In the genomic region with DNA sequence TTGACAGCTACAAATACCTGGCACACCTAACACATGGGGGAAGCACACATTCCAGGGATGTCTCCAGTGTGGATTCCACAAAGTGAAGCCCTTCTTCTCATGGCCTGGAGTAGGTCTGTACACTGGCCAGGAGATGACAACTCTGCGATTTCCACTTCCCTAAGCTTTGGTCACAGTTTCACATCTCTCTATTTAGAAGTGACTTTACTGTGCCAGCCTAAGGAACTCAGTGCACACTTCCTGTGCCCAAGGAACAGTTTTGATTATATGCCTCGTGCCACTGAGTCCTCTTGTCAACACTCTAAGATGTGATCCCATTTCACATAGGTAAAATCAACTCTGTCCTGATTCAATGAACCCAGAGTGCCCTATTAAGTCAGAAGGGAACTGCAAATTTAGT, we compare ENCODE assay signal across 15 mouse cellular contexts. TPM values are rescaled to one million over a fixed set of nuclear protein-coding genes. Genes with fewer than 3 reads are reported as not detected.
DNase-seq lines count a peak whose midpoint lies in the region; ATAC-seq and TF ChIP-seq lines count a peak whose summit lies in the region.
"Had no signal": no experiment of that assay in that cellular context is flagged by ENCODE, and none has a peak within 500 bp of the region (broad histone marks: within the 10 kb centered on the region; RNA-seq: fewer than 3 reads in every experiment).

No protein-coding gene starts in this region.

- no peak for TF ChIP-seq CTCF in spleen, adult 2 months (IDR thresholded peaks at IDR 0.05; ENCODE audit: extremely low read depth, insufficient read depth, insufficient read length, insufficient replicate concordance)

- H3K4me2 ChIP-seq in heart, embryonic 14.5 days (ENCODE audit: low read length), result no peak overlapping the region
- H3K4me2 ChIP-seq: embryonic facial prominence, embryonic 12.5 days; hindbrain, embryonic 15.5 days; limb, embryonic 15.5 days had no signal

- H3K9ac ChIP-seq in heart, embryonic 14.5 days (ENCODE audit: low read length), result no peak overlapping the region
- H3K9ac ChIP-seq: embryonic facial prominence, embryonic 12.5 days; hindbrain, embryonic 15.5 days; limb, embryonic 15.5 days had no signal

- peak overlapping the region; percentile 34 to 80 for H3K27ac ChIP-seq in heart, embryonic 14.5 days (replicated peaks in 1 of 2; ENCODE audit: control insufficient read depth in 1 of 2, insufficient read depth in 1 of 2, low read depth in 2 of 2, low read length in 2 of 2)
- peak overlapping the region; percentile 13; the same call in 1 of the 2 replicates for H3K27ac ChIP-seq in spleen, adult 2 months (ENCODE audit: insufficient read depth, low read length)
- H3K27ac ChIP-seq: embryonic facial prominence, embryonic 12.5 days; forebrain, embryonic 10.5 days; hindbrain, embryonic 15.5 days; limb, embryonic 15.5 days; stomach, postnatal 0 days had no signal

- peaks cover 48 to 95% of the 10 kb centered on the region in 2 experiments for H3K4me1 ChIP-seq in heart, embryonic 14.5 days (ENCODE audit: control insufficient read depth in 2 of 2, insufficient read depth in 2 of 2, low read length in 2 of 2)
- H3K4me1 ChIP-seq in spleen, adult 2 months (ENCODE audit: control insufficient read depth, insufficient read depth, insufficient read length), result peaks cover 46% of the 10 kb centered on the region

- ATAC-seq in heart, embryonic 14.5 days (ENCODE audit: insufficient number of reproducible peaks, insufficient read depth, low FRiP score, low read depth), result no peak
- peak; percentile 59 for ATAC-seq in common myeloid progenitor, adult 5-6 weeks (replicated peaks; ENCODE audit: low read depth, poor library complexity, severe bottlenecking)

- no peak for TF ChIP-seq POLR2A in spleen, adult 2 months (IDR thresholded peaks at IDR 0.05; ENCODE audit: low read depth, low read length)

- 43% methylated on average over 2 of the region's 2 CpGs for WGBS in heart, embryonic 14.5 days
- WGBS in spleen, adult 2 months, result 7% methylated on average over 2 of the region's 2 CpGs

- no peaks in the 10 kb centered on the region for H3K9me3 ChIP-seq in heart, embryonic 14.5 days (ENCODE audit: control insufficient read depth, low read length)
- H3K9me3 ChIP-seq: embryonic facial prominence, embryonic 12.5 days; forebrain, embryonic 10.5 days; hindbrain, embryonic 15.5 days; limb, embryonic 15.5 days had no signal

- H3K27me3 ChIP-seq in heart, embryonic 14.5 days (ENCODE audit: control insufficient read depth, insufficient read depth, low read length), result no peaks in the 10 kb centered on the region
- H3K27me3 ChIP-seq in spleen, adult 2 months (ENCODE audit: control insufficient read depth, insufficient read depth, low read length), result no peaks in the 10 kb centered on the region
- H3K27me3 ChIP-seq: embryonic facial prominence, embryonic 12.5 days; hindbrain, embryonic 15.5 days; limb, embryonic 15.5 days had no signal

- H3K36me3 ChIP-seq in heart, embryonic 14.5 days (ENCODE audit: control insufficient read depth, insufficient read depth, low read length), result peaks cover 11% of the 10 kb centered on the region; the same call in 1 of the 2 replicates
- no peaks in the 10 kb centered on the region for H3K36me3 ChIP-seq in spleen, adult 2 months (ENCODE audit: control insufficient read depth, insufficient read depth, low read length)
- H3K36me3 ChIP-seq: embryonic facial prominence, embryonic 12.5 days; hindbrain, embryonic 15.5 days; limb, embryonic 15.5 days had no signal

- H3K4me3 ChIP-seq in heart, embryonic 14.5 days (ENCODE audit: control insufficient read depth in 1 of 2, insufficient read depth in 1 of 2, low read depth in 1 of 2, low read length in 2 of 2), result no peak overlapping the region
- H3K4me3 ChIP-seq in spleen, adult 2 months (ENCODE audit: extremely low read depth, insufficient read depth, insufficient read length), result no peak overlapping the region
- H3K4me3 ChIP-seq: embryonic facial prominence, embryonic 12.5 days; forebrain, embryonic 10.5 days; hindbrain, embryonic 15.5 days; limb, embryonic 15.5 days had no signal

- DNase-seq in heart, postnatal 4 days, result no peak
- no peak for DNase-seq in spleen, adult 2 months (ENCODE audit: low read depth in 1 of 2, low spot score in 2 of 2)
- DNase-seq in spleen, postnatal 14 days (ENCODE audit: low spot score in 2 of 2), result no peak
- DNase-seq in naive thymus-derived CD4-positive, alpha-beta T cell, adult 2 months (ENCODE audit: low read depth), result peak; percentile 43
- no peak for DNase-seq in cerebellum, adult 9-10 months
- DNase-seq: cerebellum, postnatal 14 days; kidney, adult 2 months; kidney, postnatal 4 days had no signal

RNA-seq across cellular contexts. Expression of a gene that starts 13.4 kb away (rescaled TPM):
- polyA plus RNA-seq in heart, embryonic 14.5 days (2014; fragmentation: Nextera tagmentation; extraction: Ambion mirVana), result 58.5 and 60.6 TPM in 2 replicates
- 10 to 100 TPM; 92.2 to 93.6 TPM for total RNA-seq in heart, postnatal 4 days (2021)
- 24.6 and 37.4 TPM in 2 replicates for polyA plus RNA-seq in spleen, adult 2 months (2012; rRNA removed)
- total RNA-seq in common myeloid progenitor, adult 5-6 weeks (2017), result 27.0 and 34.7 TPM in 2 replicates
